Mouse (Mus musculus): Measurements from ENCODE around the gene Islr. TPM values are rescaled to one million over a fixed set of nuclear protein-coding genes. Genes with fewer than 3 reads are reported as not detected.

The Islr gene
- polyA plus RNA-seq, 1 experiment from 2014 or later, result 4.9 TPM

- 69% methylated on average over 13 of the region's 13 CpGs for WGBS (ENCODE audit: insufficient replicate concordance)
- Histone ChIP-seq H3K9ac (no peak overlapping the region), H3K4me3 (no peak overlapping the region), H3K36me3 (no peaks in the 10 kb centered on the region), H3K27me3 (replicated peaks) (no peaks in the 10 kb centered on the region; the same call in 1 of the 2 replicates), H3K27ac (peak overlapping the region; percentile 66; the same call in 1 of the 2 replicates), H3K4me2 (no peak overlapping the region; the same call in 1 of the 2 replicates), H3K4me1 (peaks cover 11% of the 10 kb centered on the region; the same call in 1 of the 2 replicates), H3K9me3 (replicated peaks) (no peaks in the 10 kb centered on the region)
- no peak for ATAC-seq
Measured at GRCm38 (mm10) chr9:58157838-58158237, 46.3 kb downstream of the Islr start.

DNA sequence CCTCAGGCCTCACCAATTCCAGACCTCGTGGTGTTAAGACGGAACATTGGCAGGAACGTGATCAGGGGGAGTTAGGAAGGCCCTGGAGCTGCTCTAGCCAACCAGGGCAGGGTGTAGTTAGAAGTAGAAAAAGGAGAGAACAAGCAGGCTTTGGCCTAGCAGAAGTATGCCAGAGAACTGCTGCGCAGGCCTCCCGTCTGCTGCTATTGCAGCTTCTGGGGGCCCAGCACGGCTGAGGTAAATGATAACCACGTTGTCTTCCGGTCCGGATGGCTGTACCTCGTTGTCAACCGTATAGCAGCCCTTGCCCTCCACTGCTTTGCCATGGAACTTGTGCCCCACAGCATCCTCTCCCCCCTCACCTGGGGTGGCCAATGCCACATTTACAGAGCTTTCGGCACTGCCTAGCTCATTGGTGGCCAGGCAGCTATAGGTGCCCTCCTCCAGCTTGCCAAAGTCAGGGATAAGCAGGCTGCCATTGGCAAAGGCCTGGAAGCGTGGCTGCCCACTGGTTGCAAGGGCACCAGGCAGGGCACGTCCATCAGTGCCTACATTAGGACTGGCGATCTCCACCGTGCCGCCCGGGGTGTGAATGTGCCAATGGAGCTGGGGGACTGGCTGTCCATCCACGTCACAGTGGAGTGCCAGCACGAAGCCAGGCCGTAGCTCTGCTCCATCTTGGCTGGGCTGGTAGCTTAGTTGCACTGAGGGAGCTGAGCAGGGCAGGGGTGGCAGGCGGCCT, 47.1 kb downstream of the Islr start:
- Histone ChIP-seq H3K27me3 (replicated peaks) (no peaks in the 10 kb centered on the region; the same call in 1 of the 2 replicates), H3K4me1 (peaks cover 11% of the 10 kb centered on the region; the same call in 1 of the 2 replicates), H3K9ac (no peak overlapping the region), H3K9me3 (replicated peaks) (no peaks in the 10 kb centered on the region), H3K27ac (no peak overlapping the region), H3K4me2 (no peak overlapping the region), H3K4me3 (no peak overlapping the region), H3K36me3 (no peaks in the 10 kb centered on the region)
- no peak for ATAC-seq
- 74% methylated on average over 22 of the region's 22 CpGs for WGBS (ENCODE audit: insufficient replicate concordance)

- H3K4me2 ChIP-seq, result no peak overlapping the region
- no peaks in the 10 kb centered on the region; the same call in 1 of the 2 replicates for H3K27me3 ChIP-seq (replicated peaks)
- no peak overlapping the region for H3K9ac ChIP-seq
- H3K4me3 ChIP-seq, result no peak overlapping the region
- H3K4me1 ChIP-seq, result peaks cover 11% of the 10 kb centered on the region; the same call in 1 of the 2 replicates
- no peaks in the 10 kb centered on the region for H3K36me3 ChIP-seq
- 50% methylated on average over 3 of the region's 3 CpGs for WGBS (ENCODE audit: insufficient replicate concordance)
- H3K9me3 ChIP-seq (replicated peaks), result no peaks in the 10 kb centered on the region
- H3K27ac ChIP-seq, result no peak overlapping the region
- no peak for ATAC-seq
Measured at GRCm38 (mm10) chr9:58155366-58155765, 48.7 kb downstream of the Islr start.

DNA sequence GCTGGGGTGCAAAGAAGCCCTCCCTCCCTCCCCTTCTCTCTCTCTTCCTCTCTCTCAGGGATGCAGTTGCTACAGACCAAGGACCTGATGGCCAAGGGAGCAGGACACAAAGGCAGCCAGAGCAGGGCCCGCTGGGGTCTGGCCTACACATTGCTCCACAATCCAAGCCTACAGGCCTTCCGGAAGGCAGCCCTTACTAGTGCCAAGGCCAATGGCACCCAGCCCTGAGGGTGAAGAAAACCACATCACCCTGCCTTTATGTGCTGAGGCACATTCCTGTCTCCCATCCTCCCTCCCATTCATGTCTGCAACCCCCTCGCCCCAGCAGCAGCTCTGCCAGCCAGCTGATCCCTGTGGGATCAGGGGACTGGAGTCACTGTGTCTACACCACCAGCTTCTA, 51.0 kb downstream of the Islr start:
- Histone ChIP-seq H3K4me2 (no peak overlapping the region), H3K4me1 (0 out of 2 replicates have a peak, but pooled peaks cover 8% of the 10 kb centered on the region), H3K27me3 (replicated peaks) (peaks cover 8% of the 10 kb centered on the region), H3K27ac (no peak overlapping the region), H3K36me3 (no peaks in the 10 kb centered on the region), H3K9ac (no peak overlapping the region), H3K4me3 (no peak overlapping the region), H3K9me3 (replicated peaks) (no peaks in the 10 kb centered on the region)
- ATAC-seq, result no peak
- 67% methylated on average over 3 of the region's 3 CpGs for WGBS (ENCODE audit: insufficient replicate concordance)

DNA sequence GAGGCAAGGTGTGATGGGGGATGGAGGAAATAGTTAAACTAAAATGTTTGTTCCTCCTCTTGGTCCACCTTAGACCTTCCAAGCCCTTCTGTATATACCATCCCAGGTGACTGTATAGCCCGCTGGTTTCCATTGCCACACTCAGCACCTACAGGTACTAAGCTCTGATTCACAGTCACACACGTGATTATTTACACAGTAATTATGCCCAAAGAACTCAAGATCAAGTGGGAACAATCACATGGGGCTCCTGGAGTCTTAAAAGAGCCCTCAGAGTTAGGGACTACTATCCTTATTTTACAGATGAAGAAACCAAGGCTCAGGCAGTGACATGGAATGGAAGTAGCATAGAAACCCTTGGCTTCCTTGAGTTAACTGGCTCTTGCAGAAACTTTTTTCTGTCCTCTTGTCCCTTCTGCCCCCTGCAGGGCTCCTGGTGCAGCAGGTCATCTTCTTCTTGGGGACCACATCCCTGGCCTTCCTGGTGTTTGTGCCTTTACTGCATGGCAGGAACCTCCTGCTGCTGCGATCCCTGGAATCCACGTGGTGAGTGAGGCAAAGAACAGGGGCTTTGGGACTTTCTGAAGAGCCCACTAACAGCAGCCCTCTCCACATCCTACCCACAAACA, 53.3 kb downstream of the Islr start:
- Histone ChIP-seq H3K27ac (no peak overlapping the region), H3K9ac (no peak overlapping the region), H3K4me3 (no peak overlapping the region), H3K36me3 (no peaks in the 10 kb centered on the region), H3K27me3 (replicated peaks) (peaks cover 8% of the 10 kb centered on the region), H3K9me3 (replicated peaks) (no peaks in the 10 kb centered on the region), H3K4me2 (no peak overlapping the region), H3K4me1 (no peaks in the 10 kb centered on the region)
- ATAC-seq, result no peak
- 49% methylated on average over 4 of the region's 4 CpGs for WGBS (ENCODE audit: insufficient replicate concordance)

- peaks cover 8% of the 10 kb centered on the region for H3K27me3 ChIP-seq (replicated peaks)
- ATAC-seq, result no peak
- 31% methylated on average over 2 of the region's 2 CpGs for WGBS (ENCODE audit: insufficient replicate concordance)
Measured at GRCm38 (mm10) chr9:58148806-58149205, 55.3 kb downstream of the Islr start.

GRCm38 (mm10) chr9:58145417-58145816, 58.7 kb downstream of the Islr start:
- Histone ChIP-seq H3K36me3 (no peaks in the 10 kb centered on the region), H3K9ac (no peak overlapping the region), H3K4me3 (no peak overlapping the region), H3K4me1 (no peaks in the 10 kb centered on the region), H3K4me2 (no peak overlapping the region), H3K27ac (no peak overlapping the region), H3K9me3 (replicated peaks) (no peaks in the 10 kb centered on the region), H3K27me3 (replicated peaks) (peaks cover 24% of the 10 kb centered on the region; the same call in 1 of the 2 replicates)
- 35% methylated on average over 5 of the region's 5 CpGs for WGBS (ENCODE audit: insufficient replicate concordance)
- no peak for ATAC-seq

More at GRCm38 (mm10) chr9:58148806-58149205, 55.3 kb downstream of the Islr start:
- no peak overlapping the region for H3K27ac ChIP-seq
- no peaks in the 10 kb centered on the region for H3K9me3 ChIP-seq (replicated peaks)
- H3K4me1 ChIP-seq, result no peaks in the 10 kb centered on the region
- H3K36me3 ChIP-seq, result no peaks in the 10 kb centered on the region
- H3K4me3 ChIP-seq, result no peak overlapping the region
- H3K9ac ChIP-seq, result no peak overlapping the region
- no peak overlapping the region for H3K4me2 ChIP-seq

DNA sequence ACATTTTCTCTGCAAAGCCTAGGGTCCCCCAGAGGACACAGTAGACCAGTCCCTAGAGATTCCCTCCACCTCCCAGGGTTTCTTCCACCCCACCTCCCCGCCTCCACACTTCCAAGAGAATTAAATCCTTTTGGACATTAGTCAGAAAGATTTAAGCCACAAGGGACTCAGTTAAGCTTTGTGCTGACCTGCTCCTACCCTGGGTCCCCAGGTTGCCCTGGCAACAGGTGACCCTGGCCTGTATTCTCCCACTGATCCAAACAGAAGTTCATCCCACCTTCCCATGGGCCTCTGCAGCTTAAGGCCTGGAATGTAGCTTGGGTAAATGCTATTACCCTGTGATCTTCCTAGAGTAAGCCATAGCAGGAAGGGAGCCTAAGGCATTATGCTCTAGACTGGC, 59.4 kb downstream of the Islr start:
- Histone ChIP-seq H3K36me3 (no peaks in the 10 kb centered on the region), H3K4me1 (no peaks in the 10 kb centered on the region), H3K27me3 (replicated peaks) (peaks cover 32% of the 10 kb centered on the region), H3K4me2 (no peak overlapping the region), H3K4me3 (no peak overlapping the region), H3K27ac (no peak overlapping the region), H3K9ac (no peak overlapping the region), H3K9me3 (replicated peaks) (no peaks in the 10 kb centered on the region)
- 50% methylated on average over 1 of the region's 1 CpGs for WGBS (ENCODE audit: insufficient replicate concordance)
- ATAC-seq, result no peak

- Histone ChIP-seq H3K4me1 (no peaks in the 10 kb centered on the region), H3K4me3 (no peak overlapping the region), H3K9me3 (replicated peaks) (no peaks in the 10 kb centered on the region), H3K27ac (no peak overlapping the region), H3K9ac (no peak overlapping the region), H3K27me3 (replicated peaks) (peaks cover 36% of the 10 kb centered on the region), H3K4me2 (no peak overlapping the region), H3K36me3 (no peaks in the 10 kb centered on the region)
- WGBS (ENCODE audit: insufficient replicate concordance), result 39% methylated on average over 7 of the region's 7 CpGs
- ATAC-seq, result no peak
Measured at GRCm38 (mm10) chr9:58143419-58143818, 60.7 kb downstream of the Islr start.

DNA sequence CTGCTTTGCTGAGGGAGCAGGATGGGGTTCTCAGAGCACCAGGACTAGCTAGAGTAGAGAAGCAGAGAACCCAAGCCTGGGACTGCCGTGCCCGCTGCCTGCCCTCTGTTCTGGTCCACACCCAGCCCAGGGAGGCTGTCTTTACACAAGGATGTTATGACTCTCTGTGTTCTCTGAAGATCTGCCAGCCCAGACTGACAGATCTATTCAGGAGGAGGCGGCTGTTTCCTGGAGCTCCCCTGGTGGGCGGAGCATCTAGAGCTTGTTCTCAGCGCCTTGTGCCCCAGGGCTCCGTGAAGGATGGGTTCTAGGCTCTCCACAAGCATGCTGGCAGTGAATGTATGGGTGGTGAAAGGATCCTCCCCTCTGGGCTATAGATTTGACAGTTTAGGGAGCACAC, 64.2 kb downstream of the Islr start:
- peaks cover 68% of the 10 kb centered on the region for H3K27me3 ChIP-seq (replicated peaks)
- no peaks in the 10 kb centered on the region for H3K9me3 ChIP-seq (replicated peaks)
- no peak overlapping the region for H3K9ac ChIP-seq
- 26% methylated on average over 6 of the region's 6 CpGs for WGBS (ENCODE audit: insufficient replicate concordance)
- no peaks in the 10 kb centered on the region for H3K4me1 ChIP-seq
- H3K4me2 ChIP-seq, result no peak overlapping the region
- no peak overlapping the region for H3K4me3 ChIP-seq
- ATAC-seq, result no peak
- H3K36me3 ChIP-seq, result no peaks in the 10 kb centered on the region
- no peak overlapping the region for H3K27ac ChIP-seq

- 14% methylated on average over 2 of the region's 2 CpGs for WGBS (ENCODE audit: insufficient replicate concordance)
- Histone ChIP-seq H3K36me3 (no peaks in the 10 kb centered on the region), H3K4me3 (no peak overlapping the region), H3K27ac (no peak overlapping the region), H3K9me3 (replicated peaks) (no peaks in the 10 kb centered on the region), H3K4me2 (no peak overlapping the region), H3K4me1 (no peaks in the 10 kb centered on the region), H3K27me3 (replicated peaks) (peaks cover 98% of the 10 kb centered on the region), H3K9ac (no peak overlapping the region)
- ATAC-seq, result no peak
Measured at GRCm38 (mm10) chr9:58135921-58136321, 68.2 kb downstream of the Islr start.

DNA sequence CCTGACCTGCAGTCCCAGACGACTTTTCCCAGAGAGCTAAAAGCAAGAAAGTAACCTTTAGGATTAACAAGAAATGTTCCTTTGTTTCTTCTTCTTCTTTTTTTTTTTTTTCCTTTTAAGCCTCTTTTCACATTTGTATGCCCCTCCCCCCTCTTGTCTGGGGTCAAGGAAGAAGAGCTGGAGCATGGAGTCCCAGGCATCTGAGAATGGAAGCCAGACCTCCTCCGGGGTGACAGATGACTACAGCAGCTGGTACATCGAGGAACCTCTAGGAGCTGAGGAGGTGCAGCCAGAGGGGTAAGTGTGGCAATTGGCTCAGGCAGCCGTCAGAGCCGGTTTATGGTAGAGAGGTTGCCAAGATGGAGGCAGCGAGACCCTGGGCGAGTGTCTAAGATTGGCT, 69.2 kb downstream of the Islr start:
- no peak overlapping the region for H3K4me2 ChIP-seq
- no peaks in the 10 kb centered on the region for H3K9me3 ChIP-seq (replicated peaks)
- no peaks in the 10 kb centered on the region for H3K36me3 ChIP-seq
- no peak overlapping the region for H3K9ac ChIP-seq
- WGBS (ENCODE audit: insufficient replicate concordance), result 22% methylated on average over 7 of the region's 7 CpGs
- ATAC-seq, result no peak
- H3K4me3 ChIP-seq, result no peak overlapping the region
- H3K4me1 ChIP-seq, result no peaks in the 10 kb centered on the region
- no peak overlapping the region for H3K27ac ChIP-seq
- peaks cover 98% of the 10 kb centered on the region for H3K27me3 ChIP-seq (replicated peaks)

Data from liver, embryonic 12.5 days (tissue).